8 mouse cellular contexts compared by ENCODE assay signal in genomic region chr10:34206783-34207502, GRCm38 (mm10). TPM values are rescaled to one million over a fixed set of nuclear protein-coding genes. Genes with fewer than 3 reads are reported as not detected.
DNase-seq lines count a peak whose midpoint lies in the region; ATAC-seq and TF ChIP-seq lines count a peak whose summit lies in the region.

No protein-coding gene starts in this region.

- TF ChIP-seq POLR2A in bone marrow, adult 2 months (IDR thresholded peaks at IDR 0.05; ENCODE audit: borderline replicate concordance, control insufficient read depth, low read depth, low read length), result peak; percentile 46; the same call in 1 of the 2 replicates
- TF ChIP-seq POLR2A in testis, adult 2 months (IDR thresholded peaks at IDR 0.05; ENCODE audit: control insufficient read depth, low read depth, low read length), result no peak

- DNase-seq in CD4-positive, CD25-positive, alpha-beta regulatory T cell, adult 2 months (ENCODE audit: low read depth, low spot score), result peak; percentile 65
- DNase-seq in forebrain, embryonic 11.5 days (ENCODE audit: low spot score), result peak; percentile 89
- peak; percentile 87 for DNase-seq in kidney, postnatal 10 days
- DNase-seq in neural tube, embryonic 11.5 days (ENCODE audit: low spot score), result peak; percentile 84

- no peaks in the 10 kb centered on the region for H3K27me3 ChIP-seq in forebrain, embryonic 11.5 days (ENCODE audit: control insufficient read depth, insufficient read depth, low read length)
- H3K27me3 ChIP-seq in heart, embryonic 15.5 days, result no peaks in the 10 kb centered on the region
- H3K27me3 ChIP-seq in liver, embryonic 16.5 days (ENCODE audit: control insufficient read depth, insufficient read depth, low read depth, low read length), result peaks cover 28% of the 10 kb centered on the region
- H3K27me3 ChIP-seq in neural tube, embryonic 11.5 days (ENCODE audit: control insufficient read depth, insufficient read depth, low read length), result no peaks in the 10 kb centered on the region
- no peaks in the 10 kb centered on the region; the same call in 1 of the 2 replicates for H3K27me3 ChIP-seq in testis, adult 2 months (ENCODE audit: control insufficient read depth, insufficient read depth, low read length)

- peak overlapping the region; percentile 86 for H3K9ac ChIP-seq in forebrain, embryonic 11.5 days (ENCODE audit: low read length)
- peak overlapping the region; percentile 80 for H3K9ac ChIP-seq in heart, embryonic 15.5 days
- H3K9ac ChIP-seq in liver, embryonic 16.5 days (ENCODE audit: low read depth, low read length), result peak overlapping the region; percentile 54
- H3K9ac ChIP-seq in neural tube, embryonic 11.5 days (ENCODE audit: low read length), result peak overlapping the region; percentile 74

- H3K27ac ChIP-seq in bone marrow, adult 2 months (ENCODE audit: control insufficient read depth, insufficient read depth, low read depth, low read length, poor library complexity), result peak overlapping the region; percentile 39
- H3K27ac ChIP-seq in forebrain, embryonic 11.5 days (ENCODE audit: low read depth, low read length), result peak overlapping the region; percentile 62
- peak overlapping the region; percentile 86 for H3K27ac ChIP-seq in heart, embryonic 15.5 days
- H3K27ac ChIP-seq in liver, embryonic 16.5 days (ENCODE audit: low read length), result peak overlapping the region; percentile 41
- peak overlapping the region; percentile 67; the same call in 1 of the 2 replicates for H3K27ac ChIP-seq in neural tube, embryonic 11.5 days (ENCODE audit: low read depth, low read length)
- no peak overlapping the region; the same call in 1 of the 2 replicates for H3K27ac ChIP-seq in testis, adult 2 months (ENCODE audit: control insufficient read depth, insufficient read depth, low read depth, low read length)

- H3K4me2 ChIP-seq in forebrain, embryonic 11.5 days (ENCODE audit: low read depth, low read length, severe bottlenecking), result peak overlapping the region; percentile 74
- H3K4me2 ChIP-seq in heart, embryonic 15.5 days, result peak overlapping the region; percentile 90
- H3K4me2 ChIP-seq in liver, embryonic 16.5 days (ENCODE audit: low read depth, low read length), result peak overlapping the region; percentile 62
- H3K4me2 ChIP-seq in neural tube, embryonic 11.5 days (ENCODE audit: low read depth), result peak overlapping the region; percentile 66

- no peaks in the 10 kb centered on the region for H3K9me3 ChIP-seq in forebrain, embryonic 11.5 days (ENCODE audit: control insufficient read depth, low read length)
- no peaks in the 10 kb centered on the region for H3K9me3 ChIP-seq in heart, embryonic 15.5 days (replicated peaks)
- no peaks in the 10 kb centered on the region for H3K9me3 ChIP-seq in liver, embryonic 16.5 days (replicated peaks; ENCODE audit: control insufficient read depth, low read length)
- no peaks in the 10 kb centered on the region for H3K9me3 ChIP-seq in neural tube, embryonic 11.5 days (ENCODE audit: control insufficient read depth, low read length)

- no peaks in the 10 kb centered on the region for H3K4me1 ChIP-seq in bone marrow, adult 2 months (ENCODE audit: control insufficient read depth, insufficient read depth, low read length)
- H3K4me1 ChIP-seq in forebrain, embryonic 11.5 days (replicated peaks; ENCODE audit: control insufficient read depth, insufficient read depth, low read length), result no peaks in the 10 kb centered on the region
- peaks cover 5% of the 10 kb centered on the region for H3K4me1 ChIP-seq in heart, embryonic 15.5 days (replicated peaks)
- no peaks in the 10 kb centered on the region for H3K4me1 ChIP-seq in liver, embryonic 16.5 days (ENCODE audit: control insufficient read depth, low read depth, low read length)
- H3K4me1 ChIP-seq in neural tube, embryonic 11.5 days (ENCODE audit: control insufficient read depth, insufficient read depth, low read length), result no peaks in the 10 kb centered on the region
- H3K4me1 ChIP-seq in testis, adult 2 months (ENCODE audit: control insufficient read depth, insufficient read depth, low read length), result peaks cover 4% of the 10 kb centered on the region

- under 1% methylated on average over 61 of the region's 65 CpGs for WGBS in bone marrow, adult 2 months
- whole genome bisulfite sequencing in forebrain, embryonic 11.5 days, result 0% methylated on average over 64 of the region's 65 CpGs
- under 1% methylated on average over 61 of the region's 65 CpGs for WGBS in heart, embryonic 15.5 days
- WGBS in liver, embryonic 16.5 days (ENCODE audit: insufficient replicate concordance), result under 1% methylated on average over 57 of the region's 65 CpGs
- WGBS in neural tube, embryonic 11.5 days, result under 1% methylated on average over 46 of the region's 65 CpGs

- peak; percentile 96 for ATAC-seq in forebrain, embryonic 11.5 days (replicated peaks; ENCODE audit: low FRiP score)
- ATAC-seq in heart, embryonic 15.5 days (replicated peaks; ENCODE audit: insufficient number of reproducible peaks, insufficient read depth, low FRiP score, low read depth), result peak; percentile 95
- ATAC-seq in liver, embryonic 16.5 days (ENCODE audit: low read depth), result peak; percentile 80
- peak; percentile 95 for ATAC-seq in neural tube, embryonic 11.5 days (ENCODE audit: insufficient read depth, low FRiP score, low TSS enrichment)

- no peaks in the 10 kb centered on the region for H3K36me3 ChIP-seq in forebrain, embryonic 11.5 days (ENCODE audit: control insufficient read depth, insufficient read depth, low read length)
- no peaks in the 10 kb centered on the region for H3K36me3 ChIP-seq in heart, embryonic 15.5 days
- H3K36me3 ChIP-seq in liver, embryonic 16.5 days (ENCODE audit: control insufficient read depth, insufficient read depth), result no peaks in the 10 kb centered on the region
- H3K36me3 ChIP-seq in neural tube, embryonic 11.5 days (ENCODE audit: control insufficient read depth, insufficient read depth, low read length), result no peaks in the 10 kb centered on the region
- H3K36me3 ChIP-seq in testis, adult 2 months (ENCODE audit: control insufficient read depth, insufficient read depth, low read length), result no peaks in the 10 kb centered on the region

- H3K4me3 ChIP-seq in bone marrow, adult 2 months (replicated peaks; ENCODE audit: control insufficient read depth, low read depth, low read length), result peak overlapping the region; percentile 57
- peak overlapping the region; percentile 80 for H3K4me3 ChIP-seq in forebrain, embryonic 11.5 days (ENCODE audit: low read depth, low read length)
- H3K4me3 ChIP-seq in heart, embryonic 15.5 days, result peak overlapping the region; percentile 74
- H3K4me3 ChIP-seq in liver, embryonic 16.5 days (ENCODE audit: low read depth, low read length), result peak overlapping the region; percentile 63
- peak overlapping the region; percentile 90 for H3K4me3 ChIP-seq in neural tube, embryonic 11.5 days (ENCODE audit: low read depth, low read length)
- peak overlapping the region; percentile 77 for H3K4me3 ChIP-seq in testis, adult 2 months (ENCODE audit: control insufficient read depth, low read depth, low read length)

- no peak for TF ChIP-seq CTCF in bone marrow, adult 2 months (IDR thresholded peaks at IDR 0.05; ENCODE audit: control insufficient read depth, insufficient read depth, low read length)
- TF ChIP-seq CTCF in testis, adult 2 months (IDR thresholded peaks at IDR 0.05; ENCODE audit: control insufficient read depth, insufficient read depth, insufficient replicate concordance, low read depth, low read length), result no peak

RNA-seq across cellular contexts. Expression of gene Dse, which starts 0.6 kb away (rescaled TPM):
- polyA plus RNA-seq in bone marrow, adult 2 months (2011; ENCODE audit: insufficient read depth, insufficient read length, low replicate concordance, missing spikeins), result 3.0 and 4.8 TPM in 2 replicates
- 16.5 and 17.8 TPM in 2 replicates for polyA plus RNA-seq in forebrain, embryonic 11.5 days (2014; fragmentation: Nextera tagmentation; extraction: Ambion mirVana)
- polyA plus RNA-seq in heart, embryonic 15.5 days (2015; fragmentation: Nextera tagmentation; extraction: Ambion mirVana), result 12.4 and 16.1 TPM in 2 replicates
- 6.5 and 6.9 TPM in 2 replicates for polyA plus RNA-seq in liver, embryonic 16.5 days (2015; fragmentation: Nextera tagmentation; extraction: Ambion mirVana)
- polyA plus RNA-seq in neural tube, embryonic 11.5 days (2014; fragmentation: Nextera tagmentation; extraction: Ambion mirVana), result 28.2 and 32.6 TPM in 2 replicates
- 0.76 and 0.99 TPM in 2 replicates for polyA plus RNA-seq in testis, adult 2 months (2012; rRNA removed)
